Mouse (Mus musculus): ENCODE measurements around the gene Maats1. TPM values are rescaled to one million over a fixed set of nuclear protein-coding genes. Genes with fewer than 3 reads are reported as not detected.
A peak's percentile ranks its signal among the peaks of the same experiment; 100 is the strongest.

Maats1 gene
- total RNA-seq, 2 experiments from 2014 or later, result not detected

GRCm38 (mm10) chr16:38248331-38248961, 93.5 kb downstream of the Maats1 start:
- DNase-seq, result peak in 1 of 2 experiments; percentile 12
- intact Hi-C loops (cut with DNase I), result no loop called here

Other genes starting within 250 kb of the Maats1 start
- gene Nr1i2, start 47.3 kb downstream of the Maats1 start, total RNA-seq (2021), result not detected
- 100 to 1,000 TPM; 313 to 334 TPM for gene Cox17, start 4.8 kb upstream of the Maats1 start, total RNA-seq (2021)
- gene Gm21987, start 4.9 kb upstream of the Maats1 start, total RNA-seq (2021), result not detected
- gene Popdc2, start 20.1 kb upstream of the Maats1 start, total RNA-seq (2021), result 100 to 1,000 TPM; 442 to 516 TPM
- 10 to 100 TPM in 1 of 2 experiments, 1 to 10 TPM in 1; 9.1 to 10.1 TPM for gene Pla1a, start 91.0 kb upstream of the Maats1 start, total RNA-seq (2021)
- gene Adprh, start 110.6 kb upstream of the Maats1 start, total RNA-seq (2021), result 10 to 100 TPM; 22.8 to 23.1 TPM
- gene Cd80, start 113.4 kb upstream of the Maats1 start, total RNA-seq (2021), result under 1 TPM; 0.56 to 0.79 TPM
- 10 to 100 TPM; 62.4 to 74.4 TPM for gene Timmdc1, start 180.5 kb upstream of the Maats1 start, total RNA-seq (2021)
- 10 to 100 TPM; 10.4 to 11.2 TPM for gene Poglut1, start 208.1 kb upstream of the Maats1 start, total RNA-seq (2021)
- gene Tmem39a, start 216.6 kb upstream of the Maats1 start, total RNA-seq (2021), result 10 to 100 TPM; 15.3 to 20.8 TPM

Measured in heart, postnatal 36 days (tissue).